Comparison of ENCODE assay signal across 8 mouse cellular contexts in the genomic region with DNA sequence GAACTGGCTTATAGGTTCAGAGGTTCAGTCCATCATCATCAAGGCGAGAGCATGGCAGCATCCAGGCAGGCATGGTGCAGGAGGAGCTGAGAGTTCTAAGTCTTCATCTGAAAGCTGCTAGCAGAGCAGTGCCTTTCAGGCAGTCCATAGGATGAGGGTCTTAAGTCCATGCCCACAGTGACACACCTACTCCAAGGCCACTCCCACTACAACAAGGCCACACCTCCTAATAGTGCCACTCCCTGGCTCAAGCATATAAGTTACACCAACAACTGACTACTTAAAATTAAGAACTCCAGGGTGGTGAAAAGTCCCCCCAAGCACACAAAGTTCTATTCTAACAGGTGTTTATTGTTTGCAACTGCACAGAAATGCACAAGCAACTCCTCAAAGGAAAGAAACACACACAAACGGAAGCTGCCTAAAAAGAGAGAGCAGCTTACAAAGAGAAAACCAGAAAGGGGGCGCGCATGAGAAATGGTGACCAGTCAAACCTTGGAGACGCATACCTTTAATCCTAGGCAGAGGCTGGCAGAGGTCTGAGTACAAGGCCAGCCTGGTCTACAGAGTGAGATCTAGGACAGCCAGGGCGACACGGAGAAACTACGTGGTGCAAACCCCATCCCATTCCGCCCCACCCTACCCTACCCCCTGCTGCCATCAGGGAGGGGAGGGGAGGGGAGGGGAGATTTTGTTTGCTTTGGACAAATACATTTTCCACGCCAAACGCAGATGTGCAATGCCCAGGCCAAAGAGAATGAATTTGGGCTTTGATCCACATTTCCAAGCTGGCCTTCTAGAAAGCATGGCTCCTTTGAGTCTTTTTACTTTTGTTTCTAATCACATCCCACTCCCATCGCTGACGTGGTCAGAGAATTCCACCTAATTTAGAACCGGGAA. TPM values are rescaled to one million over a fixed set of nuclear protein-coding genes. Genes with fewer than 3 reads are reported as not detected.
DNase-seq lines count a peak whose midpoint lies in the region; ATAC-seq and TF ChIP-seq lines count a peak whose summit lies in the region.

No protein-coding gene starts in this region.

- H3K27me3 ChIP-seq in kidney, adult 2 months (replicated peaks; ENCODE audit: control insufficient read depth, insufficient read depth, low read length): no peaks in the 10 kb centered on the region

- no peaks in the 10 kb centered on the region for H3K36me3 ChIP-seq in kidney, adult 2 months (ENCODE audit: control insufficient read depth, insufficient read depth, low read length)

- H3K4me3 ChIP-seq in kidney, adult 2 months (ENCODE audit: insufficient read depth, low read depth, low read length): peak overlapping the region; percentile 84

- 8% methylated on average over 14 of the region's 14 CpGs for WGBS in kidney, adult 2 months

- no peaks in the 10 kb centered on the region for H3K4me1 ChIP-seq in kidney, adult 2 months (ENCODE audit: control insufficient read depth, insufficient read depth, low read length)

- no peak for TF ChIP-seq CTCF in kidney, adult 2 months (conservative IDR thresholded peaks at IDR 0.05; ENCODE audit: insufficient read depth, insufficient read length, low read depth, low read length)

- TF ChIP-seq POLR2A in kidney, adult 2 months (IDR thresholded peaks at IDR 0.05; ENCODE audit: low read depth, low read length): no peak

- DNase-seq in gastrocnemius, adult 8-10 months (ENCODE audit: low spot score in 2 of 2): peak; percentile 11 to 12
- no peak for DNase-seq in gastrocnemius, adult 18-20 months (ENCODE audit: low spot score)
- DNase-seq in adrenal gland, postnatal 25 days: peak; percentile 6
- DNase-seq in kidney, adult 2 months: peak; percentile 15
- peak; percentile 34 for DNase-seq in lung, postnatal 14 days
- peak; percentile 18 for DNase-seq in skeletal muscle tissue, adult 2 months (ENCODE audit: low read depth, low spot score)
- DNase-seq in c-Kit-positive CD71-positive TER-119-positive erythroid progenitor cells, embryonic 14.5 days (ENCODE audit: low spot score): no peak

- peak; percentile 10; the same call in 1 of the 2 replicates for ATAC-seq in granulocyte monocyte progenitor cell, adult 5-6 weeks (replicated peaks; ENCODE audit: poor library complexity, severe bottlenecking)

- H3K27ac ChIP-seq in kidney, adult 2 months (ENCODE audit: insufficient read depth, low read depth, low read length): peak overlapping the region; percentile 53; the same call in 1 of the 2 replicates

RNA-seq across cellular contexts. Expression of gene Fam114a1, which starts 0.7 kb away (rescaled TPM):
- 1 to 10 TPM; 2.7 to 9.1 (median 4.0) TPM for total RNA-seq in gastrocnemius, adult 8-10 months (2022)
- 1 to 10 TPM; 3.7 to 8.3 TPM for total RNA-seq in gastrocnemius, adult 18-20 months (2021)
- 14.9 and 23.7 TPM in 2 replicates for total RNA-seq in adrenal gland, postnatal 25 days (2021)
- total RNA-seq in granulocyte monocyte progenitor cell, adult 5-6 weeks (2014; fragmentation: Nextera tagmentation): 9.1 and 10.3 TPM in 2 replicates
- total RNA-seq in granulocyte monocyte progenitor cell, adult 5-6 weeks (2017): 6.6 and 8.5 TPM in 2 replicates
- 7.7 and 8.8 TPM in 2 replicates for polyA plus RNA-seq in kidney, adult 2 months (2012; rRNA removed)

RNA-seq across cellular contexts. Expression of gene Tlr6, which starts 9.3 kb away (rescaled TPM):
- under 1 TPM; 0.16 to 0.34 (median 0.29) TPM for total RNA-seq in gastrocnemius, adult 8-10 months (2022)
- total RNA-seq in gastrocnemius, adult 18-20 months (2021): under 1 TPM; 0.50 to 0.66 TPM
- total RNA-seq in adrenal gland, postnatal 25 days (2021): 1.3 and 3.7 TPM in 2 replicates
- total RNA-seq in granulocyte monocyte progenitor cell, adult 5-6 weeks (2014; fragmentation: Nextera tagmentation): 3.1 and 5.0 TPM in 2 replicates
- total RNA-seq in granulocyte monocyte progenitor cell, adult 5-6 weeks (2017): 2.6 and 6.7 TPM in 2 replicates
- 0.33 and 0.41 TPM in 2 replicates for polyA plus RNA-seq in kidney, adult 2 months (2012; rRNA removed)

RNA-seq across cellular contexts. Expression of gene Tlr1, which starts 35.8 kb away (rescaled TPM):
- total RNA-seq in gastrocnemius, adult 8-10 months (2022): not detected
- under 1 TPM in 1 of 2 experiments, not detected in 1; 0.28 TPM for total RNA-seq in gastrocnemius, adult 18-20 months (2021)
- 1.3 and 1.4 TPM in 2 replicates for total RNA-seq in adrenal gland, postnatal 25 days (2021)
- 11.1 and 11.3 TPM in 2 replicates for total RNA-seq in granulocyte monocyte progenitor cell, adult 5-6 weeks (2014; fragmentation: Nextera tagmentation)
- total RNA-seq in granulocyte monocyte progenitor cell, adult 5-6 weeks (2017): 3.7 and 7.2 TPM in 2 replicates
- 0.96 and 2.7 TPM in 2 replicates for polyA plus RNA-seq in kidney, adult 2 months (2012; rRNA removed)

Comparison
In these comparisons a context has a peak if more than half of its experiments do, and no peak if none do; other contexts are left out.
1. DNase-seq: peak in gastrocnemius, adult 8-10 months (2 of 2), adrenal gland, postnatal 25 days (single experiment), kidney, adult 2 months (single experiment), lung, postnatal 14 days (single experiment) and skeletal muscle tissue, adult 2 months (single experiment); none in gastrocnemius, adult 18-20 months (single experiment) and c-Kit-positive CD71-positive TER-119-positive erythroid progenitor cells, embryonic 14.5 days (single experiment).